Comparison of ENCODE assay signal across 25 mouse cellular contexts in the genomic region with DNA sequence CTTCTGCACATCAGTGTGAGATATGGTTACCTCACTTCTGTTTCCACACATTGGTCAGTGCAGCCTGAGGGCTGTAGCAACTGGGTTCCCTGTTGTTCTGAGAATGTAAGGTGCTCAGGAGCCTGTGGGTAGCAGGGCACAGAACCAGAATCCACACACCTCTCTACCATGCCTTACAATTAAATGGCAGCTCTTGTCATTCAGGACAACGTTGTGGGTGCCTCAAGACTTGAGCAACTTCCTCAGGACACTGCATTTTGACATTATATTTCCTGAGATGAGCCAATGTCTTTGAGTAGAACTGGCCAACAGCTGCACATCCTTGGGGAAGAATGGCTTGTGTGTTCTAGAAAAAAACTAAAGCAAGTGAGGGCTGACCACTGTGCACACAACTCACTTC.
A peak's percentile ranks its signal among the peaks of the same experiment; 100 is the strongest.
DNase-seq lines count a peak whose midpoint lies in the region; ATAC-seq and TF ChIP-seq lines count a peak whose summit lies in the region.
"Had no signal": no experiment of that assay in that cellular context is flagged by ENCODE, and none has a peak within 500 bp of the region (broad histone marks: within the 10 kb centered on the region; RNA-seq: fewer than 3 reads in every experiment).

No protein-coding gene starts in this region.

- no peaks in the 10 kb centered on the region for H3K27me3 ChIP-seq in liver, embryonic 16.5 days (ENCODE audit: control insufficient read depth, insufficient read depth, low read depth, low read length)
- H3K27me3 ChIP-seq in liver, embryonic 11.5 days (replicated peaks; ENCODE audit: control insufficient read depth, insufficient read depth, low read length), result no peaks in the 10 kb centered on the region
- H3K27me3 ChIP-seq: embryonic facial prominence, embryonic 12.5 days; hindbrain, embryonic 13.5 days had no signal

- H3K9me3 ChIP-seq in liver, embryonic 16.5 days (replicated peaks; ENCODE audit: control insufficient read depth, low read length), result no peaks in the 10 kb centered on the region
- H3K9me3 ChIP-seq in liver, embryonic 11.5 days (ENCODE audit: control insufficient read depth, low read length), result no peaks in the 10 kb centered on the region
- H3K9me3 ChIP-seq: embryonic facial prominence, embryonic 12.5 days; embryonic facial prominence, embryonic 15.5 days; heart, embryonic 12.5 days; heart, embryonic 15.5 days; hindbrain, embryonic 10.5 days; hindbrain, embryonic 13.5 days had no signal

- intact Hi-C loops in left cerebral cortex, postnatal 14 days (cut with DNase I), result no loop called here

- H3K4me1 ChIP-seq in liver, embryonic 16.5 days (ENCODE audit: control insufficient read depth, low read depth, low read length), result no peaks in the 10 kb centered on the region
- no peaks in the 10 kb centered on the region for H3K4me1 ChIP-seq in liver, embryonic 11.5 days (replicated peaks; ENCODE audit: control insufficient read depth, insufficient read depth, low read length)
- H3K4me1 ChIP-seq in bone marrow, adult 2 months (ENCODE audit: control insufficient read depth, insufficient read depth, low read length), result peaks cover 3% of the 10 kb centered on the region
- H3K4me1 ChIP-seq: embryonic facial prominence, embryonic 12.5 days; embryonic facial prominence, embryonic 15.5 days; heart, embryonic 15.5 days had no signal

- DNase-seq in liver, embryonic 11.5 days (ENCODE audit: low spot score), result no peak
- peak; percentile 34 for DNase-seq in 416B (ENCODE audit: low read depth)
- no peak for DNase-seq in urinary bladder, adult 18-20 months (ENCODE audit: low spot score in 2 of 2)
- no peak for DNase-seq in left cerebral cortex, postnatal 14 days (ENCODE audit: low spot score in 2 of 2)
- DNase-seq: adrenal gland, adult 8-10 months; adrenal gland, postnatal 25 days; cerebellum, adult 18-20 months; cerebellum, adult 9-10 months; cerebellum, postnatal 14 days; forebrain, postnatal 0 days; gastrocnemius, postnatal 25 days; heart, postnatal 10 days; heart, postnatal 36 days had no signal

- TF ChIP-seq POLR2A in bone marrow, adult 2 months (IDR thresholded peaks at IDR 0.05; ENCODE audit: borderline replicate concordance, control insufficient read depth, low read depth, low read length), result no peak

- no peak overlapping the region for H3K4me2 ChIP-seq in liver, embryonic 16.5 days (ENCODE audit: low read depth, low read length)
- H3K4me2 ChIP-seq in liver, embryonic 11.5 days, result no peak overlapping the region
- H3K4me2 ChIP-seq: embryonic facial prominence, embryonic 12.5 days; embryonic facial prominence, embryonic 15.5 days; heart, embryonic 12.5 days; heart, embryonic 15.5 days; hindbrain, embryonic 13.5 days had no signal

- H3K4me3 ChIP-seq in liver, embryonic 16.5 days (ENCODE audit: low read depth, low read length), result no peak overlapping the region
- no peak overlapping the region for H3K4me3 ChIP-seq in liver, embryonic 11.5 days (ENCODE audit: low read depth, low read length)
- no peak overlapping the region for H3K4me3 ChIP-seq in bone marrow, adult 2 months (replicated peaks; ENCODE audit: control insufficient read depth, low read depth, low read length)
- H3K4me3 ChIP-seq: embryonic facial prominence, embryonic 12.5 days; embryonic facial prominence, embryonic 15.5 days; heart, embryonic 12.5 days; heart, embryonic 15.5 days; hindbrain, embryonic 10.5 days; hindbrain, embryonic 13.5 days had no signal

- H3K9ac ChIP-seq in liver, embryonic 16.5 days (ENCODE audit: low read depth, low read length), result no peak overlapping the region
- H3K9ac ChIP-seq in liver, embryonic 11.5 days (ENCODE audit: low read depth, low read length), result no peak overlapping the region
- H3K9ac ChIP-seq: embryonic facial prominence, embryonic 12.5 days; embryonic facial prominence, embryonic 15.5 days; forebrain, postnatal 0 days; heart, embryonic 12.5 days; heart, embryonic 15.5 days; hindbrain, embryonic 13.5 days had no signal

- no peaks in the 10 kb centered on the region for H3K36me3 ChIP-seq in liver, embryonic 16.5 days (ENCODE audit: control insufficient read depth, insufficient read depth)
- H3K36me3 ChIP-seq in liver, embryonic 11.5 days (ENCODE audit: control insufficient read depth, insufficient read depth, low read length), result no peaks in the 10 kb centered on the region
- H3K36me3 ChIP-seq: embryonic facial prominence, embryonic 12.5 days; embryonic facial prominence, embryonic 15.5 days; heart, embryonic 12.5 days; heart, embryonic 15.5 days; hindbrain, embryonic 10.5 days had no signal

- 20% methylated on average over 1 of the region's 1 CpGs for WGBS in liver, embryonic 16.5 days (ENCODE audit: insufficient replicate concordance)
- WGBS in liver, embryonic 11.5 days, result 41% methylated on average over 1 of the region's 1 CpGs
- WGBS in bone marrow, adult 2 months, result 15% methylated on average over 1 of the region's 1 CpGs

- ATAC-seq in liver, embryonic 16.5 days (ENCODE audit: low read depth), result peak; percentile 19; the same call in 1 of the 2 replicates
- ATAC-seq in liver, embryonic 11.5 days (replicated peaks; ENCODE audit: low FRiP score), result no peak
- ATAC-seq in megakaryocyte, adult 5-6 weeks (ENCODE audit: poor library complexity, severe bottlenecking), result peak; percentile 74
- ATAC-seq: activated CD4-positive, CD25-positive, alpha-beta regulatory T cell, adult 4 months; forebrain, embryonic 14.5 days; forebrain, postnatal 0 days; hindbrain, embryonic 16.5 days had no signal

- no peak for TF ChIP-seq CTCF in bone marrow, adult 2 months (IDR thresholded peaks at IDR 0.05; ENCODE audit: control insufficient read depth, insufficient read depth, low read length)

- no peak overlapping the region for H3K27ac ChIP-seq in liver, embryonic 16.5 days (ENCODE audit: low read length)
- H3K27ac ChIP-seq in liver, embryonic 11.5 days (ENCODE audit: low read depth, low read length), result no peak overlapping the region
- H3K27ac ChIP-seq in bone marrow, adult 2 months (ENCODE audit: control insufficient read depth, insufficient read depth, low read depth, low read length, poor library complexity), result peak overlapping the region; percentile 39; the same call in 1 of the 2 replicates
- H3K27ac ChIP-seq: embryonic facial prominence, embryonic 12.5 days; embryonic facial prominence, embryonic 15.5 days; heart, embryonic 15.5 days; hindbrain, embryonic 10.5 days; hindbrain, embryonic 13.5 days had no signal
